Mouse (Mus musculus) hindbrain, embryonic 12.5 days (tissue): ENCODE data around the gene Calhm2. TPM values are rescaled to one million over a fixed set of nuclear protein-coding genes. Genes with fewer than 3 reads are reported as not detected.

Experiments used
- ATAC-seq: fragments of 200-750 bp; cut with Nextera tagmentation; 2 replicates; pipeline ENCODE4 v1.8.0; 2017; ENCODE audit warnings: moderate TSS enrichment; ENCODE audit not compliant: low FRiP score
- H3K27ac ChIP-seq: fragments of 300-500 bp; sonication (generic); 2 replicates; pipeline ENCODE4 v1.5.1; 2016; ENCODE audit warnings: mild to moderate bottlenecking
- H3K27me3 ChIP-seq: fragments of 300-500 bp; sonication (generic); 2 replicates; pipeline ENCODE4 v1.6.1; 2016; ENCODE audit warnings: mild to moderate bottlenecking
- H3K36me3 ChIP-seq: fragments of 300-500 bp; sonication (generic); 2 replicates; pipeline ENCODE4 v1.6.1; 2016; ENCODE audit warnings: mild to moderate bottlenecking
- H3K4me1 ChIP-seq: fragments of 300-500 bp; sonication (generic); 2 replicates; pipeline ENCODE4 v1.6.1; 2016
- H3K4me2 ChIP-seq: fragments of 300-500 bp; sonication (generic); replicated peaks from 2 replicates; pipeline ENCODE4 v1.6.1; 2016; ENCODE audit warnings: mild to moderate bottlenecking
- H3K4me3 ChIP-seq: fragments of 300-500 bp; sonication (generic); 2 replicates; pipeline ENCODE4 v1.5.1; 2016; ENCODE audit warnings: mild to moderate bottlenecking
- H3K9ac ChIP-seq: fragments of 300-500 bp; sonication (generic); 2 replicates; pipeline ENCODE4 v1.6.1; 2016; ENCODE audit warnings: mild to moderate bottlenecking, moderate library complexity
- H3K9me3 ChIP-seq: fragments of 300-500 bp; sonication (generic); replicated peaks from 2 replicates; pipeline ENCODE4 v1.6.1; 2016; ENCODE audit warnings: mild to moderate bottlenecking
- WGBS: fragments of 180-500 bp; shearing (Covaris S2); methylation state at CpG from one replicate; pipeline ENCODE4 v1.1.7; 2016; 5-methylcytosine and 5-hydroxymethylcytosine counted together
- polyA plus RNA-seq: library from polyadenylated mRNA; unstranded; fragments of >200 nt; fragmentation: Nextera tagmentation; extraction: Ambion mirVana; gene quantifications from 2 replicates; pipeline ENCODE4 v1.2.1, GENCODE M21; 2016

Gene Calhm2
- polyA plus RNA-seq, 1 experiment from 2014 or later = 2.2 TPM

DNA sequence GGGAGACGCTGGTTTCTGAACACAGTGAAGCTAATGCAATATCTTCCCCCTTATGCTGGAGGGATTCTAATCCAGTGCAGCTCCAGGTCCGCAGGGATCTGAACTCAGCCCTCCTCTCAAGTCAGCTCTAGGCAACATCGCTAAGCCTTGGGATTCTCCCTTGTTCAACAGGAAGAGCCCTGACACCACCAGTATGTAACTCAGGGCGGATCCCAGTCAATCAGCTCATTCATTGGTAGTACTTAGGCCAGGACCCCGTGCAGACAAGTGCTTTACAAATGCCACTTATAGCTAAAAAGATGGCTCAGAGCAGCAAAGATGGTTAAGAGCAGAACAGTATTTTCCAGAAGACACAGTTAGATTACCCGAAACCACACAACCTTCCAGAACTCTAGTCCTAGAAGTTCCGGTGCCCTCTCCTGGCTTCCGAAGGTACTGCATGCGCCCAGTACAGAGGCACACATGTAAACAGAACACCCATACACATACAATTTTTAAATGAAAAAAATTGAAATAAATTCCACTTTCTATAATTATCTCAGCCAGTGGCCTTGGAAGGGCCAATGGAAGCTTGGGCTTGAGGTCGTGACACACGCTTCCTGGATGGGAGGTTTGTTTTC lies 30.8 kb upstream of the Calhm2 start:
- no peak overlapping the region for H3K27ac ChIP-seq
- peak overlapping the region; percentile 37; the same call in 1 of the 2 replicates for H3K4me2 ChIP-seq
- H3K4me3 ChIP-seq = no peak overlapping the region
- H3K9ac ChIP-seq = no peak overlapping the region
- H3K36me3 ChIP-seq = no peaks in the 10 kb centered on the region
- H3K4me1 ChIP-seq = 0 out of 2 replicates have a peak, but pooled peaks cover 2% of the 10 kb centered on the region
- no peaks in the 10 kb centered on the region for H3K9me3 ChIP-seq
- H3K27me3 ChIP-seq = 0 out of 2 replicates have a peak, but pooled peaks cover 4% of the 10 kb centered on the region
- 22% methylated on average over 11 of the region's 11 CpGs for WGBS
- ATAC-seq = no peak

GRCm38 (mm10) chr19:47168223-47168622 lies 30.1 kb upstream of the Calhm2 start:
- H3K9me3 ChIP-seq = no peaks in the 10 kb centered on the region
- H3K27ac ChIP-seq = no peak overlapping the region
- 0 out of 2 replicates have a peak, but pooled peaks cover 2% of the 10 kb centered on the region for H3K4me1 ChIP-seq
- no peak overlapping the region for H3K9ac ChIP-seq
- 0 out of 2 replicates have a peak, but pooled peaks cover 2% of the 10 kb centered on the region for H3K27me3 ChIP-seq
- no peak overlapping the region for H3K4me3 ChIP-seq
- 11% methylated on average over 13 of the region's 13 CpGs for WGBS
- ATAC-seq = no peak
- peak overlapping the region; percentile 37 for H3K4me2 ChIP-seq
- no peaks in the 10 kb centered on the region for H3K36me3 ChIP-seq

DNA sequence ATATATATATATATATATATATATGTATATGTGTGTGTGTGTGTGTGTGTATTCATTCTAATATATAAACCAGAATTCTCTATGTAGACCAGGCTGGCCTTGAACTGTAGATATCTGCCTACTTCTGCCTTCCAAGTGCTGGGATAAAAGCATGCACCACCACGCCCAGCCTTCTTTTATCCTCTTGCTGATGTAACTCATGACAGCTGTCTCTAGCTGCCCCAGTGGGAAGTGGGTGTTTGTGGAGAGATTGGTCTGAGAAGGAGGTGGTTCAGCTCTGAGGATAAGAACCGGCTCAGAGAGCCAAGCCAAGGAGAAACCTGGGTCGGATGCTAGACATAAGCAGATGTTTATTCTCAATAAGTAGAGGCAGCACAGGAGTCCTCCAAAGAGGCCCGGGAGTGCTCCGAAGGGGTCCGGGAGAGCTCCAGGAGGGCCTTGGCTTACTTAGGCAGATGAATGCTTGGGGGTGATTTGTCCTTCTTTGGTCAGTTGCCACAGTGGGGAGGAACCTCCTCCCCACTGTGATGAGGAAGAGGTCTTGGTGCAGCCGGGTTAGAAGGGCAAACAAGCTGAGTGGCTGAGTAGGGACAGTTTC lies 29.6 kb upstream of the Calhm2 start:
- no peak overlapping the region for H3K4me2 ChIP-seq
- H3K36me3 ChIP-seq = no peaks in the 10 kb centered on the region
- 0 out of 2 replicates have a peak, but pooled peaks cover 2% of the 10 kb centered on the region for H3K4me1 ChIP-seq
- H3K9me3 ChIP-seq = no peaks in the 10 kb centered on the region
- 60% methylated on average over 7 of the region's 7 CpGs for WGBS
- no peaks in the 10 kb centered on the region for H3K27me3 ChIP-seq
- no peak overlapping the region for H3K4me3 ChIP-seq
- ATAC-seq = no peak
- no peak overlapping the region for H3K27ac ChIP-seq
- H3K9ac ChIP-seq = no peak overlapping the region

DNA sequence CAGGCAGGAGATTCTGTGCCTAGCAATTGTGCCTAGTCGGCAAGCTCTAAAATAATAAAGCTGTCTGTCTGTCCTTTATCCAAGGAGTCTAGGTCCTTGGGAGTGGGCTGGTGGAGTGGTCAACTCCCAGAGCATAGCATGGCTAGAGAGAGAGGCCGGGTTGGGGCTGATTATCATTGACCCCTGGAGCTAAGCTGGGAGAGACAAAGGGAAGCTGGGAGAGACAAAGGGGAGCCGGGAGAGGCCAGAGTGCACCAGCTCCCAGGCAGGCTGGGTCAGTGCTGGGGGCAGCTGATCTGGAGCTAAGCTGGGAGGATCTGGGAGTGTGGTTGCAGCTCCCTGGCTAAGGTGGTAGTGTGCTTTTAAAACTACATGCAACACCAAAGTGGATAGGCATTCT lies 28.7 kb upstream of the Calhm2 start:
- no peak overlapping the region for H3K4me3 ChIP-seq
- no peak overlapping the region for H3K4me2 ChIP-seq
- 23% methylated on average over 3 of the region's 3 CpGs for WGBS
- ATAC-seq = no peak
- H3K9me3 ChIP-seq = no peaks in the 10 kb centered on the region
- H3K9ac ChIP-seq = no peak overlapping the region
- H3K4me1 ChIP-seq = 0 out of 2 replicates have a peak, but pooled peaks cover 2% of the 10 kb centered on the region
- no peaks in the 10 kb centered on the region for H3K36me3 ChIP-seq
- H3K27me3 ChIP-seq = no peaks in the 10 kb centered on the region
- no peak overlapping the region for H3K27ac ChIP-seq

- no peak overlapping the region for H3K27ac ChIP-seq
- WGBS = 92% methylated on average over 6 of the region's 6 CpGs
These were observed 25.2 kb upstream of the Calhm2 start for GRCm38 (mm10) chr19:47163176-47163744.

DNA sequence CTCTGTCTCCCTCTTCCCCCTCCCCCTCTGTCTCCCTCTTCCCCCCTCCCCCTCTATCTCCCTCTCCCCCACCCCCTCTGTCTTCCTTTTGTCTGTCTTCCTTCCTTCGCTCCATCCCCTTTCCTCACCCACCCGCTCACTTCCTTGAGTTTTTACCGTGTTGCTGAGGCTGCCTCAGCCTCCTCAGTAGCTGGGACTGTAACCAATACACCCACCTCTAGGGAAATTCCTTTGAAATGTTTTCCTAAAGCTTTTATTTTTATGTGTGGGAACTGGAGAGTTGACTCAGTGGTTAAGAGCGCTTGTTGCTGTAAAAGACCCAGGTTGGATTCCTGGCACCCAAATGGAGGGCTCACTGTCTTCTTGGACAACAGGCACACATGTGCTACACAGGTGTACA lies 23.6 kb upstream of the Calhm2 start:
- no peaks in the 10 kb centered on the region for H3K4me1 ChIP-seq

More at GRCm38 (mm10) chr19:47163176-47163744, 25.2 kb upstream of the Calhm2 start:
- H3K36me3 ChIP-seq = no peaks in the 10 kb centered on the region
- H3K4me1 ChIP-seq = no peaks in the 10 kb centered on the region
- no peaks in the 10 kb centered on the region for H3K9me3 ChIP-seq
- H3K4me2 ChIP-seq = no peak overlapping the region
- no peak overlapping the region for H3K9ac ChIP-seq
- H3K27me3 ChIP-seq = no peaks in the 10 kb centered on the region
- ATAC-seq = no peak
- H3K4me3 ChIP-seq = no peak overlapping the region

GRCm38 (mm10) chr19:47157664-47158063 lies 19.6 kb upstream of the Calhm2 start, which contains the start of gene Calhm3:
TSS of gene Calhm3 (minus strand) at chr19:47157764.
- no peak for ATAC-seq
- Histone ChIP-seq H3K4me1 (no peaks in the 10 kb centered on the region), H3K9me3 (no peaks in the 10 kb centered on the region), H3K36me3 (no peaks in the 10 kb centered on the region), H3K27ac (no peak within 1 kb of the TSS), H3K4me2 (no peak within 1 kb of the TSS), H3K4me3 (no peak within 1 kb of the TSS), H3K9ac (no peak within 1 kb of the TSS), H3K27me3 (peaks cover 4% of the 10 kb centered on the region; the same call in 1 of the 2 replicates)
- 79% methylated on average over 11 of the region's 11 CpGs for WGBS

More for the DNA sequence above, 23.6 kb upstream of the Calhm2 start:
- WGBS = 68% methylated on average over 4 of the region's 4 CpGs
- Histone ChIP-seq H3K4me2 (no peak overlapping the region), H3K27ac (no peak overlapping the region), H3K27me3 (no peaks in the 10 kb centered on the region), H3K36me3 (no peaks in the 10 kb centered on the region), H3K9me3 (no peaks in the 10 kb centered on the region), H3K9ac (no peak overlapping the region), H3K4me3 (no peak overlapping the region)
- no peak for ATAC-seq

DNA sequence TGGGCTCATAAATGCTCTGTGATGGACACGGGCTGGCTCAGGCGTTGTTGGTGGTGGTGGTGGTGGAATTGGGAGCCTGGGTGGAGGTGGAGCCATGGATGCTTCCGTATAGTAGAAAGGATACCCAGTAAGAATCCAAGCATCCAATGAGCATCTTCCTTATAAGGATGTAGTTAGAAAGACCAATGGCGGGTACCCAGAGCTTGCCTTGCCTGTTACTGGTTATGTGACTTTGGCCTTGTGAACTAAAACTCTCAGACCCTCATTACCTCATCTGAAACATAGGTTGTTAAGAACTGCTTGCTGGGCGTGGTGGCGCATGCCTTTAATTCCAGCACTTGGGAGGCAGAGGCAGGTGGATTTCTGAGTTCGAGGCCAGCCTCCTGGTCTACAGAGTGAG lies 15.7 kb upstream of the Calhm2 start:
- Histone ChIP-seq H3K4me2 (no peak overlapping the region), H3K9me3 (no peaks in the 10 kb centered on the region), H3K9ac (no peak overlapping the region), H3K4me1 (0 out of 2 replicates have a peak, but pooled peaks cover 4% of the 10 kb centered on the region), H3K27me3 (peaks cover 20% of the 10 kb centered on the region; the same call in 1 of the 2 replicates), H3K36me3 (no peaks in the 10 kb centered on the region), H3K4me3 (no peak overlapping the region), H3K27ac (no peak overlapping the region)
- no peak for ATAC-seq
- 84% methylated on average over 7 of the region's 7 CpGs for WGBS

- Histone ChIP-seq H3K36me3 (no peaks in the 10 kb centered on the region), H3K9ac (no peak overlapping the region), H3K4me2 (peak overlapping the region; percentile 53), H3K4me1 (0 out of 2 replicates have a peak, but pooled peaks cover 4% of the 10 kb centered on the region), H3K27ac (no peak overlapping the region), H3K4me3 (peak overlapping the region; percentile 28; the same call in 1 of the 2 replicates), H3K9me3 (no peaks in the 10 kb centered on the region), H3K27me3 (peaks cover 20% of the 10 kb centered on the region; the same call in 1 of the 2 replicates)
- WGBS = 63% methylated on average over 12 of the region's 12 CpGs
- ATAC-seq = no peak
These were observed 13.9 kb upstream of the Calhm2 start for GRCm38 (mm10) chr19:47152062-47152369.

GRCm38 (mm10) chr19:47151332-47152061 lies 13.4 kb upstream of the Calhm2 start:
- Histone ChIP-seq H3K4me3 (peak overlapping the region; percentile 28), H3K36me3 (no peaks in the 10 kb centered on the region), H3K27me3 (peaks cover 20% of the 10 kb centered on the region; the same call in 1 of the 2 replicates), H3K4me1 (0 out of 2 replicates have a peak, but pooled peaks cover 4% of the 10 kb centered on the region), H3K9ac (peak overlapping the region; percentile 46; the same call in 1 of the 2 replicates), H3K27ac (no peak overlapping the region), H3K4me2 (peak overlapping the region; percentile 53), H3K9me3 (no peaks in the 10 kb centered on the region)
- no peak for ATAC-seq
- 28% methylated on average over 32 of the region's 32 CpGs for WGBS

DNA sequence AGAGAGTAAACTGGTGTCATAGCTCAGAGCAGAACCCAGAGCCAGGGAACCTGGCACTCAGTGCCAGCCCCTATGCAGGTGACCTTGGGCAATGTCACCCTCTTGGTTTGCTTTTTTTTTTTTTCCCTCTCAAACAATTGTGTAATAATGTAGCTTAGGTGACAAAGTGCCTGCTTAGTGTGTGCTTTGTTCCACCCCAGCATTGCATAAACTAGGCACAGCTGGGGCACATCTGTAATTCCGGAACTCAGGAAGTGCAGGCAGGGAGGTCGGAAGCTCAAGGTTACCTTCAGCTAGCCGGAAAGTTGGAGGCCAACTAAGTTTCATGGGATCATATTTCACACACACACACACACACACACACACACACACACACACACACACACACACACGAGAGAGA lies 11.8 kb upstream of the Calhm2 start:
- Histone ChIP-seq H3K9ac (no peak overlapping the region), H3K4me2 (no peak overlapping the region), H3K4me3 (no peak overlapping the region), H3K36me3 (no peaks in the 10 kb centered on the region), H3K4me1 (0 out of 2 replicates have a peak, but pooled peaks cover 4% of the 10 kb centered on the region), H3K27me3 (peaks cover 20% of the 10 kb centered on the region; the same call in 1 of the 2 replicates), H3K9me3 (no peaks in the 10 kb centered on the region), H3K27ac (no peak overlapping the region)
- ATAC-seq = no peak
- 51% methylated on average over 4 of the region's 4 CpGs for WGBS
